Mouse (Mus musculus): ENCODE results near the gene Gli2. TPM values are rescaled to one million over a fixed set of nuclear protein-coding genes. Genes with fewer than 3 reads are reported as not detected.

The Gli2 gene
- polyA plus RNA-seq (2015; fragmentation: Nextera tagmentation; extraction: Ambion mirVana), result 1.1 TPM in 2 replicates

- Histone ChIP-seq H3K4me3 (ENCODE audit: low read depth, low read length) (peak within 1 kb of the TSS; percentile 47), H3K27ac (ENCODE audit: low read length) (peak within 1 kb of the TSS; percentile 51), H3K27me3 (ENCODE audit: control insufficient read depth, insufficient read depth, low read depth, low read length) (peaks cover 3% of the 10 kb centered on the region), H3K36me3 (ENCODE audit: control insufficient read depth, insufficient read depth, low read length) (no peaks in the 10 kb centered on the region), H3K9ac (ENCODE audit: low read depth, low read length) (peak within 1 kb of the TSS; percentile 55), H3K9me3 (replicated peaks; ENCODE audit: control insufficient read depth, low read length, poor library complexity, severe bottlenecking) (no peaks in the 10 kb centered on the region), H3K4me1 (ENCODE audit: control insufficient read depth, insufficient read depth, low read length) (peaks cover 34% of the 10 kb centered on the region), H3K4me2 (ENCODE audit: low read length) (peak within 1 kb of the TSS; percentile 96)
- peak; percentile 83 for ATAC-seq
- WGBS, result 0% methylated on average over 24 of the region's 42 CpGs
Observed at GRCm38 (mm10) chr1:119053402-119053841, at the start of gene Gli2. Gene Gli2, minus strand, starts transcription at chr1:119053619.

GRCm38 (mm10) chr1:119097921-119098521, 44.6 kb upstream of the Gli2 start:
- no peaks in the 10 kb centered on the region for H3K27me3 ChIP-seq (ENCODE audit: control insufficient read depth, insufficient read depth, low read depth, low read length)
- H3K36me3 ChIP-seq (ENCODE audit: control insufficient read depth, insufficient read depth, low read length), result no peaks in the 10 kb centered on the region
- no peaks in the 10 kb centered on the region for H3K9me3 ChIP-seq (replicated peaks; ENCODE audit: control insufficient read depth, low read length, poor library complexity, severe bottlenecking)
- H3K4me1 ChIP-seq (ENCODE audit: control insufficient read depth, insufficient read depth, low read length), result no peaks in the 10 kb centered on the region
- 68% methylated on average over 13 of the region's 13 CpGs for WGBS
- H3K9ac ChIP-seq (ENCODE audit: low read depth, low read length), result no peak overlapping the region
- no peak for ATAC-seq
- no peak overlapping the region for H3K4me3 ChIP-seq (ENCODE audit: low read depth, low read length)
- H3K4me2 ChIP-seq (ENCODE audit: low read length), result no peak overlapping the region
- H3K27ac ChIP-seq (ENCODE audit: low read length), result no peak overlapping the region

GRCm38 (mm10) chr1:119093739-119094138, 40.3 kb upstream of the Gli2 start:
- Histone ChIP-seq H3K4me2 (ENCODE audit: low read length) (no peak overlapping the region), H3K36me3 (ENCODE audit: control insufficient read depth, insufficient read depth, low read length) (no peaks in the 10 kb centered on the region), H3K4me1 (ENCODE audit: control insufficient read depth, insufficient read depth, low read length) (no peaks in the 10 kb centered on the region), H3K27me3 (ENCODE audit: control insufficient read depth, insufficient read depth, low read depth, low read length) (no peaks in the 10 kb centered on the region), H3K4me3 (ENCODE audit: low read depth, low read length) (no peak overlapping the region), H3K9ac (ENCODE audit: low read depth, low read length) (no peak overlapping the region), H3K27ac (ENCODE audit: low read length) (no peak overlapping the region), H3K9me3 (replicated peaks; ENCODE audit: control insufficient read depth, low read length, poor library complexity, severe bottlenecking) (no peaks in the 10 kb centered on the region)
- WGBS, result 15% methylated on average over 8 of the region's 8 CpGs
- peak; percentile 68; the same call in 1 of the 2 replicates for ATAC-seq

- no peak for ATAC-seq
- WGBS, result 82% methylated on average over 18 of the region's 18 CpGs
- Histone ChIP-seq H3K4me1 (ENCODE audit: control insufficient read depth, insufficient read depth, low read length) (no peaks in the 10 kb centered on the region), H3K27me3 (ENCODE audit: control insufficient read depth, insufficient read depth, low read depth, low read length) (no peaks in the 10 kb centered on the region), H3K36me3 (ENCODE audit: control insufficient read depth, insufficient read depth, low read length) (no peaks in the 10 kb centered on the region), H3K27ac (ENCODE audit: low read length) (no peak overlapping the region), H3K9me3 (replicated peaks; ENCODE audit: control insufficient read depth, low read length, poor library complexity, severe bottlenecking) (no peaks in the 10 kb centered on the region), H3K4me2 (ENCODE audit: low read length) (no peak overlapping the region), H3K4me3 (ENCODE audit: low read depth, low read length) (no peak overlapping the region), H3K9ac (ENCODE audit: low read depth, low read length) (no peak overlapping the region)
Observed at GRCm38 (mm10) chr1:119089887-119090620, 36.6 kb upstream of the Gli2 start.

- no peak overlapping the region for H3K4me2 ChIP-seq (ENCODE audit: low read length)
- H3K9ac ChIP-seq (ENCODE audit: low read depth, low read length), result no peak overlapping the region
- H3K4me3 ChIP-seq (ENCODE audit: low read depth, low read length), result no peak overlapping the region
- no peaks in the 10 kb centered on the region for H3K27me3 ChIP-seq (ENCODE audit: control insufficient read depth, insufficient read depth, low read depth, low read length)
- no peaks in the 10 kb centered on the region for H3K36me3 ChIP-seq (ENCODE audit: control insufficient read depth, insufficient read depth, low read length)
- 0 out of 2 replicates have a peak, but pooled peaks cover 3% of the 10 kb centered on the region for H3K4me1 ChIP-seq (ENCODE audit: control insufficient read depth, insufficient read depth, low read length)
- H3K9me3 ChIP-seq (replicated peaks; ENCODE audit: control insufficient read depth, low read length, poor library complexity, severe bottlenecking), result no peaks in the 10 kb centered on the region
- WGBS, result 7% methylated on average over 3 of the region's 3 CpGs
- peak; percentile 50 for ATAC-seq
- no peak overlapping the region for H3K27ac ChIP-seq (ENCODE audit: low read length)
Observed at GRCm38 (mm10) chr1:119087539-119087938, 34.1 kb upstream of the Gli2 start.

DNA sequence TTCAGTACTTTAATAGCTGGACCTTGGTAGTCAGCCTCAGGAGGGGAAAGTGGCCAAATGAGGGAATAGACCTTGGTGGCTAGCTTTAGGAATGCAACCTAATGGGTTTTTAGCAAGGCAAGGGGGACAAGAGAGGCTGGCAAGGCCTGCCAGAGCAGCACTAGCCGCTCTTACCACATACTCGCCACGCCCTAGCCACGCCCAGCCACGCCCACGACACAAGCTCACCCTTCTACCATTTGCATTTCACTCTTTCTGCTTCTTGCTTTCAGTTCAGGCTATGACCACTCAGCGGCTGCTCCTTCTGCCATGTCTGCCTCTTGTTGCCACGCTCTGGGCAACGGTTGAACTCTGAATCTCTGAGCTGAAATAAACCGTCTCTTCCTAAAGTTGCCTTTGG, 32.4 kb upstream of the Gli2 start:
- Histone ChIP-seq H3K4me1 (ENCODE audit: control insufficient read depth, insufficient read depth, low read length) (0 out of 2 replicates have a peak, but pooled peaks cover 3% of the 10 kb centered on the region), H3K9me3 (replicated peaks; ENCODE audit: control insufficient read depth, low read length, poor library complexity, severe bottlenecking) (no peaks in the 10 kb centered on the region), H3K27me3 (ENCODE audit: control insufficient read depth, insufficient read depth, low read depth, low read length) (no peaks in the 10 kb centered on the region), H3K4me2 (ENCODE audit: low read length) (no peak overlapping the region), H3K36me3 (ENCODE audit: control insufficient read depth, insufficient read depth, low read length) (no peaks in the 10 kb centered on the region), H3K4me3 (ENCODE audit: low read depth, low read length) (no peak overlapping the region), H3K9ac (ENCODE audit: low read depth, low read length) (no peak overlapping the region), H3K27ac (ENCODE audit: low read length) (no peak overlapping the region)
- no peak for ATAC-seq
- WGBS, result 69% methylated on average over 10 of the region's 10 CpGs

GRCm38 (mm10) chr1:119083468-119083921, 30.1 kb upstream of the Gli2 start:
- Histone ChIP-seq H3K4me2 (ENCODE audit: low read length) (peak overlapping the region; percentile 41), H3K4me3 (ENCODE audit: low read depth, low read length) (no peak overlapping the region), H3K36me3 (ENCODE audit: control insufficient read depth, insufficient read depth, low read length) (no peaks in the 10 kb centered on the region), H3K27ac (ENCODE audit: low read length) (no peak overlapping the region), H3K9me3 (replicated peaks; ENCODE audit: control insufficient read depth, low read length, poor library complexity, severe bottlenecking) (no peaks in the 10 kb centered on the region), H3K9ac (ENCODE audit: low read depth, low read length) (peak overlapping the region; percentile 22; the same call in 1 of the 2 replicates), H3K4me1 (ENCODE audit: control insufficient read depth, insufficient read depth, low read length) (0 out of 2 replicates have a peak, but pooled peaks cover 3% of the 10 kb centered on the region), H3K27me3 (ENCODE audit: control insufficient read depth, insufficient read depth, low read depth, low read length) (no peaks in the 10 kb centered on the region)
- 22% methylated on average over 10 of the region's 10 CpGs for WGBS
- peak; percentile 77 for ATAC-seq

GRCm38 (mm10) chr1:119082231-119082991, 29.0 kb upstream of the Gli2 start:
- ATAC-seq, result peak; percentile 44; the same call in 1 of the 2 replicates
- 45% methylated on average over 12 of the region's 12 CpGs for WGBS

More at GRCm38 (mm10) chr1:119082231-119082991, 29.0 kb upstream of the Gli2 start:
- no peaks in the 10 kb centered on the region for H3K36me3 ChIP-seq (ENCODE audit: control insufficient read depth, insufficient read depth, low read length)
- no peak overlapping the region for H3K9ac ChIP-seq (ENCODE audit: low read depth, low read length)
- H3K4me1 ChIP-seq (ENCODE audit: control insufficient read depth, insufficient read depth, low read length), result 0 out of 2 replicates have a peak, but pooled peaks cover 3% of the 10 kb centered on the region
- H3K9me3 ChIP-seq (replicated peaks; ENCODE audit: control insufficient read depth, low read length, poor library complexity, severe bottlenecking), result no peaks in the 10 kb centered on the region
- H3K4me3 ChIP-seq (ENCODE audit: low read depth, low read length), result no peak overlapping the region
- H3K4me2 ChIP-seq (ENCODE audit: low read length), result no peak overlapping the region
- no peak overlapping the region for H3K27ac ChIP-seq (ENCODE audit: low read length)
- no peaks in the 10 kb centered on the region for H3K27me3 ChIP-seq (ENCODE audit: control insufficient read depth, insufficient read depth, low read depth, low read length)

Data from midbrain, embryonic 16.5 days (tissue).